Mouse (Mus musculus): ENCODE measurements around the gene Sesn1.

Sesn1 gene

DNA sequence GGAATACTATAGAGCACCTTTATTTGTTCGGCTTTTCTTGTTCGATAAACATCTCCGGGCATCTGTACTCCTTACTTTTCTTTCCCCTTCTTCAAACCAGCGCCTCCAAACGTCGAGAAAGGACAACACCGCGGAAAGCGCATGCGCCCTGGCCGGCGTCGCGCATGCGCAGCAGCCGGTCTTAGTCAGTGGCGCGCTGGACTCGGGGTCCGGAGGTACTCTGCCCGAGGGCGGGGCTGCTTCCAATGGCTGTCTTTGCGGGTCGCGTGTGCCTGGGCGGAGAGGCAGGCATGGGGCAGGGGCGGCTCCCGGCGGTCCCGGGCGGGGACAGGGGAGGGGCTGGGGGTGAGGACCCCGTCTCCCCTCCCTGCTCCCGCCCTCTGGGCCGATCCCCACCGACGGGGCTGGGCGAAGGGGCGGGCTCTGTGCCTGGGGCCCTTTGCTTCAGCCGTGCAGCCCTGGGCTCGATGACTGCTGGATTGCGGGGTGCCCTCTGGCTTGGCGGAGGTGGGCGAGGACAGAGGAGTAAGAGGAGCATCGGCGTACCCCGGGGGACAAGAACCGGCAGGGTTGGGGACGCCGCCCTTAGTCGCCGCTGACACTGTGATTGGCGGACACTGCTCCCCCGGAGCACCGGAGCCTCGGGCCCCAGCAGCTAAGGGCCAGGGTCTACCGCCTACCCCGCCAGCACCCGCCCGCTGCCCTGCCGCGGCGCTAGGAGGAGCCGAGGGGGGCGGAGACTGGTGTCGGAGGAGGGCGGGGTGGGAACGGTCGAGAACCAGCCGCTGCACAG is at the start of gene Sesn1, which contains the start of gene Cep57l1:
Gene Sesn1, plus strand, starts transcription at position 165 of the 793 bp plus-strand sequence.
Gene Cep57l1, minus strand, starts transcription at position 101 of the 793 bp plus-strand sequence.
- in situ Hi-C loops (cut with MboI, MseI) = loop anchor here (5.0 to 25.0 kb wide), 3 partner anchors 72 to 677 kb away; partner anchors contain the start of genes Afg1l and Foxo3

DNA sequence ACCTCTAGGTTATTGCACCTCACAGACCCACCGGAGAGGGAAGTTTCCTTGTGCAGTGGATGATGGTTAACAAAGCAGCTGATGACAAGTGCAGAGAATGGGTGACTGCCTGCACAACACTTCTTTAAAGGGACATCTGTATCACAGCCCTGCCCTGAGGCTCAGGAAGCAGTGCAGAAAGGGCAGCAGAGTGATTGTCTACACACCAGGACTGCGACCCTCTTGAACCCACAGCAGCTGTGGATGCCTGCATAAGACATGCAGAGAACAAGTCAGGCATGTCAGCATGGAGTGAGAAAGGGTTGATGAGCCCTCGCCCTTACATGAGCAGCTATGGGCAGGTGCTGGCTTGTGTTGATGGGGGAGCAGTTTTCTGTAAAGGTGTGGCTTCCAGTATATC is 48.9 kb upstream of the Sesn1 start:
- in situ Hi-C loops (cut with MboI, MseI) = no loop called here

DNA sequence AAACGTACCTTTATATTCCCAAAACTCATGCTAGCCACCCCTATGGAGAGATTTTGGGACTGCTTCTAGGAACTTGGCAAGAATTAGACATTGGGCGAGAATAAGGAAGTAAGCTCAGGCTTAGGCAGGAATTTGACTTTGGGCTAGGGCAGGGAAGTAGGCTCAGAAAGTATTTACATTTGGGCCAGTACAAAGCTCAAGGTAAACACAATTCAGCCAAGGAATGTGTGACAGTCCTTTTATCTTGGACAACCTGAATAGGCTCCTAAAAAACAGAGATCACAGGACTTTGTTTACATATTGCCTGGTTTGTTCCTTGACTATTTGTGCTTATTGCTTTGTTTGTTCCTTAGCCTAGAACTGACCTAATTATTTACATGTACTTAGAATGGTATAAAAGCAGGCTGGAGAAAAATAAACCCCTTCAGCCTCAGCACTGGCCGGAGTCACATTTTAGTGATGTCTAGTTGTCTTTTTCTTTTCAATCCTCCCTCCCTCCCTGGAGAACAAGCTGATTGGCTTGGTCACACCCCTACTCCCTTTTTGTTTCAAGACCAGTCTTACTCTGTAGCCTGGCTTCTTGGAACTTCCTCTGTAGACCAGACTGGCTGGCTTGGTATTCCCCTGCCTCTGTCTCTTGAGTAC is 45.9 kb upstream of the Sesn1 start:
- in situ Hi-C loops (cut with MboI, MseI) = no loop called here

DNA sequence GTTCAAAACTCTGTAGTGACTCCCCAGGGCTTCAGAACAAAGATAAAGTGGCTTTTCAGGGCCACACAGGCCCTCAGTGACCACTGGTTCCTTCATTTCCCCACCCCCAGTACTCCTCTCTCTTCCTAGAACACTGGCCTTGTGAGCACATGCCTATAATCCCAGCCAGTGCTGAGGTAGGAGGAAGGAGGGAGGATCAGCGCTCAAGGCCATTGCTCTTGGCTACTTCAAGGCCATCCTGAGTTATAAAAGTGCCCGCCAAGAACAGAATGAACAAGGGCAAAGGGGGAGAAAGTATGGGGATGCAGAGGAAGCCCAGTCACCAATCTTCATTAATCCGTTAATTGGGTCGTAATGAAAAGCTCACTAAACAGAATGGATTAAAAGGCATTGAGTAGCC is 44.1 kb upstream of the Sesn1 start:
- in situ Hi-C loops (cut with MboI, MseI) = no loop called here

DNA sequence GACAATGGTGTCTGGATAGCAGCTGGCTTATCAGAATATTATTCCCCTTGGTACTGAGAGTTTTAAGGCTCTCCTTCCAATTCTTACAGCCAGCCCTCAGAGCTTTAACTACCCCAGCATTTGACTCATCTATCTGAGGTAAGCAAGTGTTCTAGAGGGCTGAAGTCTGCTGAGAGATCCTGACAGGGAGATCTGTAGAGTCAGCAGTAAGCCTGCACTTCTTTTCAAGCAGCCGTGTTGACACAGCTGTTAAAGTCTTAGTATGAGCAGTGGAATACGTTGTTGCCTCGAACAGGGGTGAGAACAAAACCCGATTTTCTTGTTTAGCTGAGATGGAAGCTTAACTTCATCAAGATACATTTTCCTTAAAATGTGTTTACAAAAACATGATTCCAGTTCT is 43.5 kb upstream of the Sesn1 start:
- in situ Hi-C loops (cut with MboI, MseI) = no loop called here

- in situ Hi-C loops (cut with MboI, MseI) = no loop called here
Observed at GRCm38 (mm10) chr10:41767254-41767653, 42.5 kb upstream of the Sesn1 start.

DNA sequence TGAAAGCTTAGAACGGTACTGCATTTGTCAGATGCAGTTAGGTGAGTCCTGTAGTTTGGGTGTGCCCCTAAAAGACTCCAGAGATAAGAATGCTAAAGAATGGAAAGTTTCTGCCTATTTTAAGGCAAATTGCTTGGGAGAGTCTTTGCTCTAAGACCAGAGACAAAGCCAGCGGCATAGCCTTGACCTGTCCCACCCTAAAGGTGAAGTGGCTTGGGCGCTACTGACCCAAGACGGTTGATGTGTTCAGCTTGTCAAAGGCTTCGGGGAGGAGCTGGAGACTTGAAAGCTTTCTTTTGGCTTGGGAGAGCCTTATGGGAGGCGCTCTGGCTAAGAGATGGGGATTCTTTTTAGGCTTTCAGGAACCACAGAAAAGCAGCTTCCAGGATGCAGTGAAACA is 17.4 kb upstream of the Sesn1 start:
- in situ Hi-C loops (cut with MboI, MseI) = loop anchor here (10.0 kb wide), 1 partner anchor 278 kb away; the partner anchor contains the start of gene Cd164

DNA sequence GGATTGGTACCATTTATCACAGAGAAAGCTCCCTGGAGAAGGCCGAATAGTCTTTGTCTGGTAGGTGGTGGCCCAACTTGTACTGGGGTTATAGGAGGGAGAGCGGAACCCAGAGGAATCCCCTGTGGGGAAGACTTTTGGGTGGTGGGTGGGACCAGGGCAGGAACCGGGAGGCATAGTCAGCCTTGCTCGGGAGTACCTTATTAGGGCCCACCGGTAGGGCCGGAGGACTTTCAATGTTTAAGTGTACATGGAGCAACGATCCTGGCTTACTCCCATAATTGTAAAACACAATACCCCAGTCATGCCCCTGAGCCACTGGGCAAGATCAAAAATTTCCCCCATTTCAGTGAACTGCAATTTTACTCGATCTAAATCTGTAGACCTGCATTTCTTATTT is 12.5 kb upstream of the Sesn1 start:
- in situ Hi-C loops (cut with MboI, MseI) = loop anchor here (10.0 kb wide), 1 partner anchor 282 kb away; the partner anchor contains the start of gene Cd164

DNA sequence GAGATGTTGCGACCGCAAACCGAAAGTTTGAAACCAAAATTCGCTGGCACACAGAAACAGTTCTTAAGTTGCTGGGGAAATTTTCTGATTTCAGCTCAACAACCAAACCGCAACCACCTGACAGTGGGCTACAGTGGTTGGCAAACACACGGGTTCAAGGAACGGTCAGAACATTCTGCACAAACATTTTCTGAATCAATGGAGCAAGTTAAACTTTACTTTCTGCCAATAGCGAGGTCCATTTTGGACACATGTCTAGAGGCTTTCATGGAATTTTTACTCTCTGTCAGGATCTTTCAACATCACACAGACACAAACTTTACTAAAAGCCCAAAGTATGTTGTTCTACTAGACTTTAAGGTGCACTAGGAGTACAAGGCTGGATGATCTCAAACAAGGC is 6.3 kb upstream of the Sesn1 start:
- in situ Hi-C loops (cut with MboI, MseI) = loop anchor here (25.0 kb wide), 1 partner anchor 684 kb away; the partner anchor contains the start of gene Afg1l

DNA sequence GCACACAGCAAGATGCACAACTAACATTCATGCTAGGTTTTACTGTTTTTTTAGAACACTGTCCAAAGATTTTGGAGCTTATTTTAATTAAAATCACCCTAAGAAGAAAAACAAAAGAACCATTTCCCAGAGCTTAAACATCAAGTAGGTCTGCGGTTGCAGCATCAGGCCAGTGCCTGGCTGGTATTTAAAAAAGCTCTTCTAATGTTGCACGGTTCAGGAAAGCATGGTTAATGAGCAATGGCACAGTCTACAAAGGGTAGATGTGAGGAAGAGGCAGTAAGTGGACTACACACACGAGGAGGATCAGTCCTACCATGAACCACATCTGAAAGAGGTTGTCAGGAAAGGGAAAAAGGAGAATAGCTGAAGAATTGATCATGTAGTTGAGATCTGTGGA is 5.0 kb upstream of the Sesn1 start:
- in situ Hi-C loops (cut with MboI, MseI) = loop anchor here (25.0 kb wide), 1 partner anchor 683 kb away; the partner anchor contains the start of gene Afg1l

- in situ Hi-C loops (cut with MboI, MseI) = loop anchor here (25.0 kb wide), 1 partner anchor 681 kb away; the partner anchor contains the start of gene Afg1l
Observed at GRCm38 (mm10) chr10:41805729-41806355, 3.9 kb upstream of the Sesn1 start.

DNA sequence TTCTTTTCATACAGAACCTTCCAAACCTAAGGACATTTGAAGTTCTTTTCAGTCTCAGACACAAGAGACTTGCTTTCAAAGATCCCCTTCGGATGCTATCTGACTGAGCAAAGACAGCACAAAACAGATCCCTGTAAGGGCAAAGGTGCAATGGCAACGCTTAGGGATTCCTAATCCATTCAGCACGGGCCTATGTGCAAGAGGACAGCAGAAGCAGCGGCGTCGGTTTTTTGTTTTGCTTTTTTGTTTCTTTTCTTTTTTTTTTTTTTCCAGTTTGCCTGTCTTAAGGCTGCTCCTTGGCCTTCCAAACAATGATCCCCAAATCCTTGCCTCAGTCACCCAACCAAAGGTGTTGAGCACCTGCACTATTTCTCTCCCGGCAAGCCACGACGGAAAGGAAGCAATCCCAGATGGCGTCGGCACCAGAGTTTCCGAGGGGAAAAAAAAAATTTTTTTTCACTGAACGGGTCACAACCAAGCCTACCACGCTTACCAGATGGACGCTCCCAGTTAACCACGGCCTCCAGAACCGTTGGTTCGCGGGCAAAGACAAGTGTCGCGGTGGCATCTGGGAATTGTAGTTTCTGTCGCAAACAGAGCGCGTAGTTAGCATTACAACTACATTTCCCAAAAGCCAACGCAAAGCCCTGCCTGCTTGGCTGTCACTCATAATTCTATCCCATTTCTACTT is 510 bp upstream of the Sesn1 start:
- in situ Hi-C loops (cut with MboI, MseI) = loop anchor here (25.0 kb wide), 1 partner anchor 678 kb away; the partner anchor contains the start of gene Afg1l

DNA sequence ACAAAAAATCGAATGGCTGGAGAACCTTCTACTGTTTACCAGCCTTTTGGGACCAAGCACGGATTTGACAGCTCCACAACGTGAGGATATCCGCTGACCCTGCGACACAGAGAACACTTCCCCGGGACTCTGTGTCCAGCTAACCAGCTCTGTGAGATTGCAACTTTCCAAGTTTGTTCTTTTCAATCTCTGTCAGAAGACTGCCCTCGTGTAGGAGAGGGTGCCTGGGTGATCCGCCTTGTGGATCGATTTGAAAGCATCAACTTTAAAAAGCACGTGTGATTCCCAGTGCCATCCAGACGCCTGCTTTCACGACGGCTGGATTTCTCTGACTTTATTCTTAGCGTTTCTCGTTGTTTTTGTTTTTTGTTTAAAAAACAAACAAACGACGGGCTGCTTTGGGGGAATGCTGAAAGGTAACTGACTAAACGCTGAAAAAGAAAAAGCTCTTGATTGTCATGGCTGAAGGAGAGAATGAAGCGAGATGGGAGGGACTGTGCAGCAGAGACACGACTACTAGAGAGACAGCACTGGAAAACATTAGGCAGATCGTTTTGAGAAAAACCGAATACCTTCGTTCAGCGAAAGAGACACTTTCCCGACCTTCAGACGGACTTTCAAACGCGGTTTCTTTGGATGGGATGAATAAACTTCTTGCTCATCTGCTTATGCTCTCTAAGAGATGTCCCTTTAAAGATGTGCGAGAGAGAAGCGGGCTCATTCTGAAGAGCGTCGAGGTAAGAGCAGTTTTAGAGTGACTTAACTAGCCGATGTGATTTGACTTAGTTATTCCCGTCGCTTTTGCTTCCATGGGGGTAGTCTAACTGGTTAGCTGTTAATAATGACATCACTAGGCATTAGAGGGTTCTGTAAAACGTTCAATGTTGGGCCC is 1.1 kb downstream of the Sesn1 start:
- in situ Hi-C loops (cut with MboI, MseI) = loop anchor here (5.0 to 25.0 kb wide), 3 partner anchors 71 to 676 kb away; partner anchors contain the start of genes Afg1l and Foxo3

- in situ Hi-C loops (cut with MboI, MseI) = loop anchor here (5.0 to 25.0 kb wide), 3 partner anchors 70 to 675 kb away; partner anchors contain the start of genes Afg1l and Foxo3
Observed at GRCm38 (mm10) chr10:41812566-41812965, 2.8 kb downstream of the Sesn1 start.

DNA sequence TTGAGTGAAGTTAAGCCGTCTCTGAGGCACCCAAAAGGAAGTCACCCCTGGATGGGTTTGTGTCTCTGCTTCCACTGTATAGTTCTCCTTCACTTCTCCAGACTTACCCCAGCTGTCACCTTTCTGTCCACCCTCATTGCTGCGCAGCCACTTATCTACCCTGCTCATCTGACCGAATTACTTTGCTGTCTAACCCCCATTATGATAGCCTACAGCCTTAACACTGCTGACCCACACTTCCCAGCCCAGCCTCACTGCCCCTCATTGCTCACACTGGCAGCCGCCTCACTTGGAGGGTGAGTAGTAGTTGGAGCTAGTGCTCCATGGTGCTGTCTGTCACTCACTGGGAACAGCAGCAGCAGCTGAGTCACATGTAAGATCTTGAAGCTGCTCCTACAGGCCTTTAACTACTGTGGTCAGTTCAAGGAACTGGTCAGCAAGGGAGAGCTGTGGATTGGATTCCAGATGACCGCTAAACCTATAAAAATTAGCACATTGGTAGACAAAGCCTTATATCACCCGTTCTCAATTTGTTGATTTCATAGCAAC is 4.6 kb downstream of the Sesn1 start:
- in situ Hi-C loops (cut with MboI, MseI) = loop anchor here (5.0 to 25.0 kb wide), 3 partner anchors 68 to 673 kb away; partner anchors contain the start of genes Afg1l and Foxo3

- in situ Hi-C loops (cut with MboI, MseI) = loop anchor here (25.0 kb wide), 1 partner anchor 671 kb away; the partner anchor contains the start of gene Afg1l
Observed at GRCm38 (mm10) chr10:41816516-41816915, 6.8 kb downstream of the Sesn1 start.

DNA sequence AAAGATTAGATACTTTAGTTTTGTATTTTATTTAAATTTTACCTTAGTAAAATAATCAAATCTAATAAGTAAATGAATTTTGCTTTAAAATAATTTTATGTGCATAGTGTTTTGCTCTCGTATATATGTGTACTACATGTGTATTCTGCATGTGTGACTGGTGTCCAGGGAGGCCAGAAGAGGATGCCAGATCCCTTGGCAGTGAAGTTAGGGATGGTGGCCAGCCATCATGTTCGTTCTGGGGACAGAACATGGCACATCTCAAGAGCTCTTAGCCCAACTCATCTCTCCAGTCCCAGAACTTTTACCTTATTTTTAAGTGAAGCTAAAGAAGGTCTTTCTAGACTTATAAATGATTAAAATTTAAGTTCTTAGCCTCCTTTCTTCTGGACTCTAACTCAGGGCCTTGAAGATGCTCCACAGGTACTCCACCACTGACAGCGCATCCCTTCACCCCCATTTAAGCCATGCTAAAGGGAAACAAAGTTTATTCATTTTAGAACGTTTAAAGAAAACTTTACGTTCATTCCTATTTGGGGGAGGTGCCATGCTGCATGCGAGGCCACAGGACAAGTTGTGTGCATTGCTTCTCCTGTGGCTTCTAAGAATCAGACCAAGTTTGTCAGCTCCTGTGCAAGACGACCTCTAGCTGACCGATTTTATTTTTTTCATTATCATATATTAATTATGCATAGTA is 8.4 kb downstream of the Sesn1 start:
- in situ Hi-C loops (cut with MboI, MseI) = loop anchor here (25.0 kb wide), 1 partner anchor 669 kb away; the partner anchor contains the start of gene Afg1l

GRCm38 (mm10) chr10:41818733-41819070 is 9.0 kb downstream of the Sesn1 start:
- in situ Hi-C loops (cut with MboI, MseI) = loop anchor here (25.0 kb wide), 1 partner anchor 669 kb away; the partner anchor contains the start of gene Afg1l

GRCm38 (mm10) chr10:41819307-41819706 is 9.6 kb downstream of the Sesn1 start:
- in situ Hi-C loops (cut with MboI, MseI) = loop anchor here (25.0 kb wide), 1 partner anchor 668 kb away; the partner anchor contains the start of gene Afg1l
